Mouse (Mus musculus) liver, embryonic 11.5 days (tissue): ENCODE results near the gene Ddr1. TPM values are rescaled to one million over a fixed set of nuclear protein-coding genes. Genes with fewer than 3 reads are reported as not detected.

ENCODE experiments used
- polyA plus RNA-seq: library from polyadenylated mRNA; unstranded; fragments of >200 nt; fragmentation: Nextera tagmentation; extraction: Ambion mirVana; gene quantifications from 2 replicates; pipeline ENCODE4 v1.2.1, GENCODE M21; 2014

Gene Ddr1
- polyA plus RNA-seq, 1 experiment from 2014 or later, result 15.9 TPM

Other genes with a start within 250 kb of the Ddr1 start
- gene H2-Q10, start 234.5 kb downstream of the Ddr1 start, polyA plus RNA-seq, result 72.3 and 73.7 TPM in 2 replicates
- gene Pou5f1, start 198.6 kb downstream of the Ddr1 start, polyA plus RNA-seq, result not detected in 2 replicates
- gene Tcf19, start 187.8 kb downstream of the Ddr1 start, polyA plus RNA-seq, result 37.3 and 41.2 TPM in 2 replicates
- gene Cchcr1, start 187.5 kb downstream of the Ddr1 start, polyA plus RNA-seq, result 13.4 and 14.2 TPM in 2 replicates
- 0.69 TPM in 1 of 2 replicates, not detected in the other for gene Psors1c2, start 171.4 kb downstream of the Ddr1 start, polyA plus RNA-seq
- 0.17 TPM in 1 of 2 replicates, not detected in the other for gene Cdsn, start 152.5 kb downstream of the Ddr1 start, polyA plus RNA-seq
- gene 2300002M23Rik, start 137.2 kb downstream of the Ddr1 start, polyA plus RNA-seq, result not detected in 2 replicates
- gene Sfta2, start 103.1 kb downstream of the Ddr1 start, polyA plus RNA-seq, result 0.32 TPM in 1 of 2 replicates, not detected in the other
- gene Gm9573, start 78.0 kb downstream of the Ddr1 start, polyA plus RNA-seq, result not detected in 2 replicates
- gene Mucl3, start 60.9 kb downstream of the Ddr1 start, polyA plus RNA-seq, result 0.09 and 0.18 TPM in 2 replicates
- gene Vars2, start 37.0 kb downstream of the Ddr1 start, polyA plus RNA-seq, result 18.8 and 20.6 TPM in 2 replicates
- 55.3 and 58.6 TPM in 2 replicates for gene Gtf2h4, start 30.9 kb downstream of the Ddr1 start, polyA plus RNA-seq
- 9.4 and 9.9 TPM in 2 replicates for gene Ier3, start 117.1 kb upstream of the Ddr1 start, polyA plus RNA-seq
- 59.3 and 67.8 TPM in 2 replicates for gene Flot1, start 118.6 kb upstream of the Ddr1 start, polyA plus RNA-seq
- 843 and 854 TPM in 2 replicates for gene Tubb5, start 133.7 kb upstream of the Ddr1 start, polyA plus RNA-seq
- 19.6 and 23.3 TPM in 2 replicates for gene Mdc1, start 136.9 kb upstream of the Ddr1 start, polyA plus RNA-seq
- gene Nrm, start 156.7 kb upstream of the Ddr1 start, polyA plus RNA-seq, result 40.9 and 45.4 TPM in 2 replicates
- 22.0 and 23.1 TPM in 2 replicates for gene Ppp1r18, start 161.0 kb upstream of the Ddr1 start, polyA plus RNA-seq
- gene Dhx16, start 175.2 kb upstream of the Ddr1 start, polyA plus RNA-seq, result 69.1 and 70.4 TPM in 2 replicates
- gene 2310061I04Rik, start 192.8 kb upstream of the Ddr1 start, polyA plus RNA-seq, result 33.7 and 34.0 TPM in 2 replicates
- 39.5 and 40.0 TPM in 2 replicates for gene Atat1, start 205.5 kb upstream of the Ddr1 start, polyA plus RNA-seq
- gene Mrps18b, start 211.8 kb upstream of the Ddr1 start, polyA plus RNA-seq, result 167 and 172 TPM in 2 replicates
- gene Ppp1r10, start 211.8 kb upstream of the Ddr1 start, polyA plus RNA-seq, result 35.4 and 39.7 TPM in 2 replicates